Mouse (Mus musculus): ENCODE data around the gene Gm17622. TPM values are rescaled to one million over a fixed set of nuclear protein-coding genes. Genes with fewer than 3 reads are reported as not detected.

Gm17622 gene
- not detected for total RNA-seq (2022)

DNA sequence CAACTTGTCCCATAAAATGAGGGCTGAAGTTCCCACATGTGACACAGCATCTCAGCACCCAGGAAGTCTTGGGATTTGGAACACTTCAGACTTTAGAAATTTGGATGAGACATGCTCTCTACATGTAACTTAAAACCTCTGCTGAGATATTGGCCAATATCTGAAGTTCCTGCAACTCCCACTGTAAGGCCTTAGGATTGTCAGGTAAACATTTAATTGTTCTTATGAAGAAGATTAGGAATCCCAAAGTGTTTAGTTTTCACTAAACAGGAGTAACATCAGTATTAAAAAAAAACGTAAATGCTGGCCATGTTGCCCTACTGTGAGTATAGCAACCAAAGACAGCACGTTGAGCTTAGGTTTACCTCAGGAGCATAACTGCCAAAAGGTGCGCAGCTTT, at the start of gene Gm17622:
Gene Gm17622, plus strand, starts transcription at position 301 of the 400 bp plus-strand sequence.
- DNase-seq (ENCODE audit: low spot score in 2 of 2): no peak

DNA sequence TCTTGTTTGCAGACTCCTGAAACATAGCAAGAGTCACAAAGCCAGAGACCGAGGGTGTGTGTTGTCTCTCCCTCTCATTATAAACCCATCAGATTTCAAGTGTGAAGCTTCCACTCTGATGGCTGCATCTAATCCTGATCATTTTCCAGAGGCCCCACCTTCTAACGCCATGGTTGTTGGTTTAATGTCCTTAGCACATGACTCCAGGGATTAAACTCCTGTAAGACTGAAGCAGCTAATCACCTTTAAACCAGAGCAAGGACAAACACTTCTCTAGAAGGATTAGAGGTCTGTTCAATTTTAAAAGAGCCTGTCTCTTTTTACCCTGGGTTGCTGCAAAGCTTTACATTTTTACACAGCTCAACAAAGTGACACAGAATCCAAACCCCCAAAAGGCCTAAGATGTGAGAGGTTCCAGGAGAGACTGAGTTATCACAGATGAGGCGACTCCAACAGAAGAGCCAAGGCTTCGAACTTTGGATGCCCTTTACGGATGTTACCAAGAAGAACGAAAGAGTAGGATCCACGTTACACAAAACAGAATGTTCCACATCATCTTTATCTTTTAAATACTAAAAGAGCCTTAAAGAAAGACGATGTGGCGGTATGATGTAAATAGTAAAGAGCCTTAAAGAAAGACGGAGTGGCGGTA, 40.2 kb upstream of the Gm17622 start:
- DNase-seq (ENCODE audit: low spot score in 2 of 2): no peak

DNA sequence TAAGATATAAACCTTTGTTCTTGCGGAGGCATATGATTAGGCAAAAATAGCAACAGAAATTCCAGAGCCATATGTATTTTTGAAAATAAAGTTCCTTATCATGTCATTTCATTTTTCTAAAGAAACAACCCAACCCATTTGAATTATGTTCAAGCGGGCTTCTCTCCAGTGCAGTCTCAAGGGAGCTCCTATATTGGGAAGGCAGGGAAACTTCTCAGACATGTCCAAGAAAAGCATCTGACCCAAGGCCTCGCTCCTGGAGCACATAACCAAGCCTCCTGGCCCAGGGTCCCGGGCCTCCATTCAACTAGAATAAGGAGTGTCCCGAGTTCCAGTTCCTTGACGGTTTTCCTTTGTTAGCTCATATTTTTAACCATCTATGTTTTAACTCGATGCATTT, 39.7 kb upstream of the Gm17622 start:
- DNase-seq (ENCODE audit: low spot score in 2 of 2): no peak

DNA sequence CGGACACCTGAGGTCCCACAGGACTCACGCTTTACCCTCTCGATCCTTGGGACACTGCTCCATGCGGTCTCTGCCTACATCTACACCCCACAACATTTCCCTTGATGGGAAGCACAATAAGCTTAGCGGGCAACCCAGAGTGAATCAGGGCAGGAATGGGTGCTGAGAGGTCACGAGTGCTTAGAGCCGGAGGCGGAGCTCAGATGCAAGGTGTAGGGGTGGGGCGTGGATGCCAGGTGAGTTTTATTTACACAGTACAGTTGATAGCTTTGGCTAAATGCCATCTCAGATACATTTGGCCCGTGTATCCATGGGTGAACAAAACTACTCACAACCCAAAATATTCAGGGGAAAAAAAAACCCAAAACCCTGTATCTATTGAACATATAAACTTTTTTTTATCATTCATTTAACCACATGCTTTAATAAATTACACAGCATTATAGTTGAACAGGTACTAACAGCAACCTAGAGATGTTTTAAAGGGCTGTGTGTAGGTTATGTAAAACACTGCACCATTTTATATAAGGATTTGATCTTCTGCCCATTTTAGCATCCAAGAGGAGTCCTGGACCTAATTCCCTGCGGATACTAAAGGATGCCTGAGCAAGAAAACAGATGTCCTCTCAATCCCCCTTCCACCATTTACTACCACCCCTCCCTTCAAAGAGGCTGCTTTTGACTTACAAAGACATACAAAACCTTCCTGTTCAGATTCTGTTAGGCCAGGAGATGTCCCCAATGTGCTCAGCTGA, 39.0 kb upstream of the Gm17622 start:
- no peak for DNase-seq (ENCODE audit: low spot score in 2 of 2)

DNA sequence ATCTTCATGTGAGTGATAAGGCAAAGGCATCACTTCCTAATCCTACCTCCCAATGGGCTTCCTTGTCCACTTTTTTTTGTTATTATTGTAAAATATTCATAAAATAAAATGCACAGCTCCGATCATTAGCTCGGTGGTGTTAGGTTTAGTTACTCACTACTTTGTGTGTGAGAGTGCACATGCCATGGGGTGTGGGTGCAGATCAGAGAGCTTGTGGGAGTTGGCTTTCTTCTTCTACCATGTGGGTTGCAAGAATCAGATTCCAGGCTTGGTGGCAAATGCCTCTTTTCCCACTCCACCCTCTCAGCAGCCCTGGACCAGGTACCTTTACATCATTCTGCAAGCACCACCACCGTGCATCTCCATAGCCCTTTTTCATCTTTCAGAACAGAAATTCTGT, 37.9 kb upstream of the Gm17622 start:
- no peak for DNase-seq (ENCODE audit: low spot score in 2 of 2)

DNA sequence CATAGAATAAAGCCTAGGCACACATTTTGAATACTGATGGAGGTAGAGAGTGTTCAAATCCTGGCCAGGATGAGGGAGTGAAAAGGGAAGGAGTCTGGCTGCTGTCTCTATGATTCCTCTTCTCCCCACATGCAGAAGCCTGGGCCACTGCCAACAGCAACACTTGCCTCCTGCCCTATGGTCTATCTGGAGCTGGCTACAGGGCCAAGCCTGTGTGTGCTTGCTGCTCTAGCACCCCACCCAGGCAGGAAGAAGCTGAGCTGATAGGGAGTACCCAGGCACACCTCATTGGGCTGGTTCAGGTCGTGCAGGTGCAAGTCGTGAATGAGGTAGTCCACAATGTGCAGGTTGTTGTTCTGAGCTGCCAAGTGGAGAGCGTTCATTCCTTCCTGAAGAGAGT, 36.2 kb upstream of the Gm17622 start:
- no peak for DNase-seq (ENCODE audit: low spot score in 2 of 2)

DNA sequence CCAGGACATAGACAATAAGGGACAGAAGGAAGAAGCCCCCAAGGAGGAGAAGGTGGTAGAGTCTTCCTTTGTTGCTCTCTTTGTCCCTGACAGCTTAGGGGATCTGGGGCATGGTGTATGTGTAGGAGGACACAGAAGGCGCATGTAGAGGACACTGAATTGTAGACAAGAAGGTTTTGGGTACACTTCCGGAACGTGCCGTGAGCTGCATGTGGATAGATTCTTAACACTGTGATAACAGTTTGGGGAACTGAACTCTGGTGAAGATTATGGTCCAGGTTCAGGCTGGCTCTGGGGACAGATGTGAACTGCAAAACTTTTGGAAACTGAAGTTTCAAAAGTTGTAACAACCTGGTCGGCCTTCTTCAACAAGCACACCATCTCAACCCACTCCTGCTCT, 33.0 kb upstream of the Gm17622 start:
- no peak for DNase-seq (ENCODE audit: low spot score in 2 of 2)

DNA sequence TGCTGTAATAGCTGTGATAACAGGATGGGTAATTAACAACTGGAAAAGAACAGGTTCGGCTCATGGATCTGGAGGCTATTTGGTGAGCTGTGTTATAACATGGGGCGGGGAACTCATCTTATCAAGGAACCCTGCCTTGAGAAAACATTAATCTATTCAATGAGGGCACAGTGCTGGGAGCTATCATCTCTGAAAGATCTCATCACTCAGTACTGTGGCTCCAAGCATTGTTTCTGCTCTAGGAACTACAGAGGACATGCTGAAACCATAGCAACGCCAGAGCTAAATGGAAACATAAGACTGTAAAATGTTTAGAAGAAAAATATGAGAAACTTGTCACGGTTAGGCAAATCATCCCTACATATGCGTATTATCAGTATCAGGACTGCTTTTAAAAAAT, 32.5 kb upstream of the Gm17622 start:
- DNase-seq (ENCODE audit: low spot score in 2 of 2): no peak

DNA sequence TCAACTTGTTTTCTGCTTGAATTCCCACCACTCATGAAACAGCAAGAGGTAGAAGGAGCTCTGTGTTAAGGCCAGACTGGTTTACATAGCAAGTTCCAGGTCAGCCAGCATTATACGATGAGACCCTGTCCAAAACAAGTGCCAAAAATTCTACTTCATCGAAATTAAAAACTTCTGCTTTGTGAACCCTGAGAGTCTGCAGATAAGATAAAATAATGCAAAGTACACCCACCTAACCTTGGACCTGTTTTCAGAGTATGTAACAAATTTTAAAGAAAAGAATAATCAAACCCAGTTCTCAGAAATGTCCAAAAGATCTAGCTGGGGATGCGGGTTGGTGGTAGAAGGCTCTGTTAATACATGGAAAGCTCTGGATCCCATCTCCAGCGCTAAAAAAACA, 31.9 kb upstream of the Gm17622 start:
- no peak for DNase-seq (ENCODE audit: low spot score in 2 of 2)

DNA sequence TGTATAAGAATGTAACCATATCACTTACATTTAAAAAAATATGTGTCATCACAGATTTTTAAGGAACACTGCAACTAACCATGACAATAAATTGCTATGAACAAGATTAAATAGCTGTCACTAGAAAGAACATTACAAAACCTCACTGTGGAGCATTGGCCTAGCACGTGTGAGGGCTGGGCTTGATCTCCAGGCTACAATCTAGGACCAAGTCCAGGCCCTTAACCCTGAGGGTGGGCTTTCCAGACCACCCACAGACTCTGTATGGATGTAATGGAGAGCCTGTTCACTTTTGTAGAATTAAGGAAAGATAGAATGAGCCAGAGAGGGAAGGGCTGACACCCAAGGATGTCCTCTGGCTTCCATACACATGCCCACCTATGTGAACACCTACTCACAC, 27.9 kb upstream of the Gm17622 start:
- no peak for DNase-seq (ENCODE audit: low spot score in 2 of 2)

DNA sequence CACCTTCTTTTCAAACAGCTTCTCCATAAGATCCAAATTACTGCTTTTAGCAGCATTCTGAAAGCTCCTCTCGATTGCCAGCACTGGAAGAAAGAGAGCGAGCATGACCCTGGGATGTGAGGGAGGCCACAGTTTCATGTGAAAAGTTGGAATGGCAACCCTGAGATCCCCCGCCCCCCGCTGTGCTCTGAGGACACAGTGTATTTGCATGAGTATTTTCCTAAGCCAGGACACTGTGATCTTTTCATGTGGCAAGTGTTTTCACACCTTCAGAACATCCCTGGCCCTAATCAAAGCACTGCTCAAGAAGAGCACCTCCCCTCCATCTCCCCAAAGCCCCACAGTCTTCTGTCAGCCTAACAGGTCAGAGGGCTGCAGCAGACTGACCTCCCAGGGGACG, 25.2 kb upstream of the Gm17622 start:
- no peak for DNase-seq (ENCODE audit: low spot score in 2 of 2)

DNA sequence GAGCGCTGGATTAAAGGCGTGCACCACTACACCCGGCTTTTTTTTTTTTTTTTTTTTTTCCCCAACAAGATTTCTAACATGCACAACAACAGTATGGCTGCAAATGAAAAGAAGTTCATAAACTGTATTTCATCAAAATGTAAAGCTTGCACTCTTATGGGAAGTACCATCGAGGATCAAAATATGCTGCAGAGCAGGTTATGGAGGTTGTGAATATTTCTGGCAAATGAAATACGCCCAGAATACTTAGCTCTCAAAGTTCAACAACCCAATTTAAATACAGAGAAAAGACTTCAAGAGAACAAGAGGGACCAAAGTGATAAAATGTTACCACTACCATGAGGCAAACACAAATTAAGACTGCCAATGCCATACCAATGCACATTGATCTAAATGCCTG, 21.9 kb upstream of the Gm17622 start:
- DNase-seq (ENCODE audit: low spot score in 2 of 2): no peak

DNA sequence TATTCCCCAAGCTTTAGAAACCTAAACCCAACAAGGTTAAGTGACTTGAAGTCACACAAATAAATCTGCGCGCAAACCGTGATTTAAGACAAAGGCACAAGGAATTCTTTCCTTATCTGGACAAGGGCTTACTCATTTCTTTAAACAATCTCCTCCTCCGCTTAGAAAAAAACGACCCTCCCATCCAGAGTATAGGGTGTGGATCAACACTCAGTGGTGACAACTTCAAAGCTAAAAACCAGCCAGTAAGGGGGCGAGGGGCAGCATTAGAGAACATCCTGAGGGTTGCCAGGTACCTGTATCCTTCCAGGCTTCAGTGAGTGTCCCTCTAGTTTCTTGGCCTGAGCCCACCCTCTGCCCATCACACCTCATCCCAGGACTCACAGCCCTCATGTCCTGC, 20.0 kb upstream of the Gm17622 start:
- DNase-seq (ENCODE audit: low spot score in 2 of 2): no peak

DNA sequence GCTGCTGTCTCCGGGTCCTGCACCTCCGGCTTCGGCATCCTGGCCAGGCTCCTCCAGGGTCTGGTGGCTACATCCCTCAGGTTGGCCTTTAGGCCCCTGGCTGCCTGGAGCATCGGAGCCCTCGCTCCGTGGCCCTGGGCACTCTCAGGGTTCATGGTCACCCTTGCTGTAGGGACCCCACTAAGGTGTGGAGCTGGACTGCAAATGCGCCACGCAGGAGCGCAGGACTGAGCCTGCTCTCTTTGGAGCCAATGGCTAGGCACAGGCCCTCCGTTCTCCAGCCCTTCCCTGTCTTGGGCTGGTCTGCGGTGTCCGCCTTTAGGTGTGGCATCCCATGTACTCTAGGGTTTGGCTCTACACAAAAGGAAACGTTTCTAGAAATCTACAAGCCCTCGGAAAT, 19.6 kb upstream of the Gm17622 start, which contains the start of gene Ankdd1b:
Gene Ankdd1b, minus strand, starts transcription at position 242 of the 400 bp plus-strand sequence.
- no peak for DNase-seq (ENCODE audit: low spot score in 2 of 2)

DNA sequence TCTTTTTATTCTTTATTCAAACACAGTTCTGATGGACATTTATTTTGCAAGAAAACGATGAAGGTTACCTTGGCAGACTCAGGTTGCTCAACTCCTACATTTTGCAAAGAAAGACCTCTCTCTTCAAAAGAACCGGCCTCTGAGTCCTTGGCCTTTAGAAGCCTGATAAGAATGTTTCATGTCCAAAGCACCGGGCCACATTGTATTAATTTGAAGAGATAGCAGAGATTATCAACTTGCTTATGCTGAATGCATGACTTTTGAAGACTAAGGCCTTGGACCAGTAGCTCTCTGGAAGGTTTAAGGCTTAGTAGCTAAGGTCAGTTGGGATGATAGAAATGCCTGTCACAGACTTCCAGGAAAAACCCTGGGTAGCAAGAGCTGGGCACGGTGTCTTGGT, 13.3 kb upstream of the Gm17622 start:
- no peak for DNase-seq (ENCODE audit: low spot score in 2 of 2)

DNA sequence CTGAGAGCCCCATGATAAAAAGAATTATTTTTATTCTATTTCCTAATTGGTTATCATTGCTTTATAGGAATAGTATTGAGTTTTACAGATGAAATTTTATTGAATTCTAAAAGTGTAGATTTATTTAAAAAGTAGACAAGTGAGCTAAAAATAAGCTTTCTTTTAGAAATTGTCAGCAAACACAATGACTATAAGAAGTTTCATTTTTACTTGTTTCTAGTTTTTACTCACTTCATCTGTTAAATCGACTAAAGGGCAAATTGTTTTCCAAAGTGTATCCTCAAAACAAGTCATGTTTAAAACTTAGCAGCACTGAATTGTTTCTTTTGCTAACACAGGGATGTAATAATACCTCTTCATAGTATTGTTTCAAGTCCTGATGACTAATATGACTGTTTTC, 11.5 kb upstream of the Gm17622 start:
- DNase-seq (ENCODE audit: low spot score in 2 of 2): no peak

DNA sequence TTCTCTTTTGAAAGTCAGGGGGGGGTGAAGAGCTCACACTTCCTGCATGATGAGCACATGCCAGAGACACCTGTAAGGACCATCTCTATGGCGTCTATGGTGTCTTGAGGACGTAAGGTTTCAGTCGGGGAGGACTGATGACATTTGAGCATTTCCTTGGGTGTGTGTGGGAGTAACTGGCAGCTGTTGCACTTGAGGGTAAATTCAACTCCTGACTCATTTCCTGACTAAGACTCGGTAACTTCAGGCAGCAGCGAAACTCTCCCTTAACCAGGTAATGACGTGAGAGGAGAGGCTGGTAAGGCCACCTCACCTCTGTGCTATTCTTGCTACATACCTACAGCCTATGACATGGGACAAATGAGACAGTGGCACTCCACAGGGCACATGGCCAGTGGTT, 3.3 kb upstream of the Gm17622 start:
- no peak for DNase-seq (ENCODE audit: low spot score in 2 of 2)

DNA sequence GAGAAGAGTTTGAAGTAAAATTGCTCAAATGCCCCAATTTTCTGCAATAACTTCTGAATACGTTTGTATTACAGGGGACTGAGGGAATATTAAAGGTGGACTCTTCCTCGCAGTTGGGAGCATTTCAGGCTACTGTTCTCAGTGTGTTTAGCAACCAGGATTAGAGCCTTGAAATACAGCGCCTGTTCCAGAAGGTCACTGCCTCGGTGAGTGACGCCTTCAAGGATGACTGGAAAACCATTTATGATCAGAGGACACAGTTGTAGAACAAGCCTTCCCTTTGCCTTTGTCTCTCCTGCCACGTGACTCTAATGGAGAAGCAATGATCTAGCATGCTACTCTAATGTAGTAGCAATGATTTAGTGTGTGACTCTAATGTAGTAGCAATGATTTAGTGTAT, 2.6 kb upstream of the Gm17622 start:
- DNase-seq (ENCODE audit: low spot score in 2 of 2): no peak

DNA sequence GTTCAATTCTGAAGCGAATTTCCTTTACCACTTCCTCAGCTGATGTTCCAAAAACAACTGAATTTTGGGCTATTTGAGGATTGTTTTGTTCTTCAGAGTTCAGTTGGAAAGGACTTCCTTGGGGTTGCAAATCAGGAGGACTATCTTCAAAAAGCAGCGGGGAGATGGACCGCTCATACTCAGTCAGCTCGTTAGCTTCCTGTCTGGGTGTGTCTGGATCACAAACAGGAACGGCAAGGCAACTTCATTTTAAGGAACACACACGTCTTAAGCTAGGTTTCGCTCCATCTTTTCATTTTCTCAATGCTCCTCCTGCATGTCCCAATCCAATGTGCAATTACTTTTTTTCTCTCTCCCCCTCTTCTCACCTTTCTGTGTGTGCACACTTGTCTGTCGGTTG, 6.1 kb downstream of the Gm17622 start:
- DNase-seq (ENCODE audit: low spot score in 2 of 2): no peak

DNA sequence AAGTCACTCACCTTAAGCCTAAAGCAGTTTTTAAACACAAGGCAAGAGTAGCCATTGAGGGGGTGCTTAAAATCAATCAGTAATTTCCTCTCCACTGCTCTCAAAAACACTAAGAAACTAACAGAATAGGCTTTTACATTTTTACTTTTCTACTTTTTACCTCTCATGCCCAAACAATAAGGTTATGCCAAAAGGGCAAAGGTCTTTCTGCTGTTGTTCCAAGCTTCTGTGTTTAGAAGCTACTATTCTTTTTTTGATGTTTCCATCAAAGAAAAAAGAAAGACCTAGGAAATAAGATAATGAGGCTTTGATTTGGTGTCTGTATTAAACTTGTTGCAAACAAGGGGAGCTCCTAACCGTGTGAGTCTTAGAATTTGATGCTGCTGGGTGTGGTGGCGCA, 9.4 kb downstream of the Gm17622 start:
- no peak for DNase-seq (ENCODE audit: low spot score in 2 of 2)

DNA sequence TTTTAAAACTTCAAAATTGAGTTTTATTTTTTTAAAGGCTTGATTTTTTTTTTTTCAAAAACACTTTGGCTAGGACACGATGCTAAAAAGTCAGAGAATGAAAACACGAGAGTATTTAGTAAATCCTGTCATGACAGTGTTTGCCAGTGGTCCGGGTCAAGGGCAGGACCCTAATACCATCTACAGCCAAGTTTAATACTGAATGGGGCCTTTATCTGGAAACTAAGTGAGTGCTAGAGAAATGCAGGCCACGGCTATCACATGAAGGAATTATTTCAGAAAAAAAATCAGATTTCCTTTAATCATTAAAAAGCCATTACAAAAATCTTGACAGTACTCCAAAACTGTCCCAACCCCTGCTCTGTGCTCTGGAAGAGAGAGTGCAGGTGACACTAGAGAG, 15.1 kb downstream of the Gm17622 start:
- no peak for DNase-seq (ENCODE audit: low spot score in 2 of 2)

DNA sequence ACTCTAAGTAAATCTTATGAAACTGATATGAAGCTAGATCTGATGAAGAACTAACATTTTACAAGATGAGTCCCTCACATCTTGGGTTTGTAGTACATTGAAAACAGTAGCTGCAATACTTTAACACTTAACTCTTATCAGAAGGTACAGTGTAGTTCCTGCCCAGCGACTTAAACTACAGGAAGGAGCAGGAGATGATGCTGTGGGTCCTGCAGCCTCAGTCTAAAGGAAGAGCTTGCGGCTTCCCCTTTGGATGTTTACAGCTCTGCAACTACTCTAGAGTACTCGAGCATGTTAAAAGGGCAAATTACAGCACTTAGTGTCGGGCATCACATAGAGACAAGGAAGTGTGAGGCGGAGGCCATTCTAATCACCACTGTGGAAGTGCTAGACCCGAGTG, 15.8 kb downstream of the Gm17622 start:
- no peak for DNase-seq (ENCODE audit: low spot score in 2 of 2)

DNA sequence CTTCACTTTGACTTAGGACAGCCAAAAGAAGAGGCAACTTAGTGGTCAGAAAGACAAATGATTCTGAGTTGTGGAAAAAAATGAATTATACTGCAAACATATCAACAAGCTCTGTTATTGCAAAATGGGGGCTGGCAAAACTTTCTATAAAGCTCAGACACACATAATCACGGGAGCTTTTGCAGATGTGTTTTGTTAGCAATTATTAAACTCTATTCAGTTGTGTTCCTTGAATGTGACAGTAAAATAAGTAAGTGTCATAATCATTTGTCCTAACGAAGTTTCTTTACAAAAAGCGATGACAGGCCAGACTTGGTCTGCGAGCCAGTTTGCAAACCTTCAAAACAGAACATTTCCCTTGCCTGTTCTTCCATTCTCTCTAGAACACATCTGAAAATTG, 17.0 kb downstream of the Gm17622 start:
- no peak for DNase-seq (ENCODE audit: low spot score in 2 of 2)

Measured in left cerebral cortex, adult 8-10 months (tissue).